Mouse (Mus musculus): ENCODE results near the gene Plekha4. TPM values are rescaled to one million over a fixed set of nuclear protein-coding genes. Genes with fewer than 3 reads are reported as not detected.

The Plekha4 gene
- polyA plus RNA-seq, 1 experiment from 2014 or later, result 2.9 TPM

DNA sequence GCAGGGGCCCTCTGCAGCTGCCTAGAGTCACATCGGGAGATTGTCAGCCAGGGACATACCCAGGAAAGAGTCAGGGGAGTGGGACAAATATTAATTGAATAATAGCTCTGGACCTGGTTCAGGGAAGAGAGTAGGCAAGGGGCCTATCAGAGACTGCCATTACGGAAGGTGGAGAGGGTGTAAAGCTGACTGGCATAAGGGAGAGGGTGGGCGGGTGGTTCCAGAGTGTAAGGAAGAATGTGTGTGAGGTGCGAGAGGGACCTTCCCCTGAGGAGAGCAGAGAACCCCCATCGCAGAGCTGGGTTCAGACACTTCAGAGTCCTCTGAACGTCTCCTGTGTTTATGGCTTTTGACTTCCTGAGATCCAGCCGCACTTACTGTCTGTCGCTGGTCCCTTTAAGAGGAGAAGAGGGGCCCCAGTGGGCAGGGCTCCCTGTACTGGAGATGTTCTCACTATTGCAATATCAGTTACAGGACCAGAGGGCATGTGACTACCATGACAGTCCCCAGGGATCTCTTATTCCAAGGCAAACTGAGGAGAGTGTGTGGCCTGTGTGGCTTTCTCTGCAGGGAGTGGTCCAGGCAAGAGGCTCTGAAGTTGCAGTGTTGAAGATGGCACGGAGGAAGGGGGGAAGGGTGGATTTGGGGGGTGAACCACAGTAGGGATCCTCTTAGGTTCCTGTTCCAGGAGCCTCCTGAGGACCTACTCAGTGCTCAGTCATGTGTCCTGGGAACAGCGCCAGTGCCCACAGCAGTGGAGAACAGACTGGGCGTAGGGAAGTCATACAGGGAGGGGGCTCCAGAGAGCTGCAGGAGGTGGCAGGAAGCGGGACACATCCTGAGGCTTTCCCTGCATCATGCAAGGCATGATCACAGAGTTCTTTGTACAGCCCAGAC lies 35.7 kb downstream of the Plekha4 start:
- 44% methylated on average over 12 of the region's 12 CpGs for WGBS
- Histone ChIP-seq H3K4me1 (peaks cover 11% of the 10 kb centered on the region), H3K9ac (peak overlapping the region; percentile 46; the same call in 1 of the 2 replicates), H3K27me3 (no peaks in the 10 kb centered on the region), H3K9me3 (no peaks in the 10 kb centered on the region), H3K4me2 (peak overlapping the region; percentile 33), H3K36me3 (no peaks in the 10 kb centered on the region), H3K27ac (0 out of 2 replicates have a peak overlapping the region, but pooled peaks have one; percentile 18), H3K4me3 (no peak overlapping the region)
- 0 out of 2 replicates have a peak, but pooled peaks have one; percentile 21 for ATAC-seq (ENCODE audit: insufficient number of reproducible peaks, insufficient read depth, low FRiP score, low TSS enrichment, low read depth)

DNA sequence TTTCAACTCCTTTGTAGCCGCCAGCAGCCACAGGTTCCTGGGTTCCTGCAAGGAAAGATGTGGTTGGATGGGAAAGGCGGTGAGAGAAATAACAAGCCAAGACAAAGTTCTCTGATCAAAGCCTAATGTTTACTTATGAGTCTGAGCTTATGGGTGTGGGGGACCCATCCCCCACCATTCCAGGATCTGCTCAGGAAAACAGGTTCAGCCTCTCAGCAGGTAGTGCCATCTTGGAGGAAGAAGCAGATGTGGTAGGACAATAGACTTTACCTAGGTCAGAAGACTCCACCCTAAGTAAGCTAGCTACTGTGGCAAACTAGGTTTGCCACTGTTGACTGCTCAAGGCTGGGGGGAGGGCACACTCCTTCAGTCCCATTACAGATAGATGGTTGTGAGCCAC lies 38.7 kb downstream of the Plekha4 start:
- 74% methylated on average over 2 of the region's 2 CpGs for WGBS

DNA sequence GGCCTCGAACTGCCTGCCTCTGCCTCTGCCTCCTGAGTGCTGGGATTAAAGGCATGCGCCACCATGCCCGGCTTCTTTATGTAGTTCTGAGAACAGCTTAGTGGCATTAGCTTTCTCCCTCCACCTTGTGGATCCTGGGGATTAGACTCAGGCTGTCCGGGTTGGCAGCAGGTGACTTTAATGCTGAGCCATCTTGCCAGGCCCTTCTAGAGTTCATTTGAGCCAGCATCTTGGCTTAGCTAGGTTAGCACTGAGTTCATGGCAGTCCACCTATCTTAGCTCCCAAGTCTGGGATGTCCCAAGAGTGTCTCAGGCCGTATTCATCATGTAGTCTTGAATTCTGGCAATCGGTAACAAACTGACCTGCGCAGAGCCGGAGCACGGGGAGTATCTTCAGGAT lies 39.3 kb downstream of the Plekha4 start:
- no peak overlapping the region for H3K4me2 ChIP-seq
- H3K27ac ChIP-seq, result no peak overlapping the region
- no peaks in the 10 kb centered on the region for H3K9me3 ChIP-seq
- no peaks in the 10 kb centered on the region for H3K27me3 ChIP-seq
- H3K9ac ChIP-seq, result no peak overlapping the region
- no peaks in the 10 kb centered on the region for H3K36me3 ChIP-seq
- H3K4me1 ChIP-seq, result peaks cover 25% of the 10 kb centered on the region
- no peak overlapping the region for H3K4me3 ChIP-seq
- ATAC-seq (ENCODE audit: insufficient number of reproducible peaks, insufficient read depth, low FRiP score, low TSS enrichment, low read depth), result no peak
- WGBS, result 86% methylated on average over 9 of the region's 9 CpGs

More for the DNA sequence above, 38.7 kb downstream of the Plekha4 start:
- ATAC-seq (ENCODE audit: insufficient number of reproducible peaks, insufficient read depth, low FRiP score, low TSS enrichment, low read depth), result no peak
- Histone ChIP-seq H3K36me3 (no peaks in the 10 kb centered on the region), H3K27ac (no peak overlapping the region), H3K4me3 (no peak overlapping the region), H3K27me3 (no peaks in the 10 kb centered on the region), H3K4me2 (no peak overlapping the region), H3K4me1 (peaks cover 22% of the 10 kb centered on the region), H3K9ac (no peak overlapping the region), H3K9me3 (no peaks in the 10 kb centered on the region)

DNA sequence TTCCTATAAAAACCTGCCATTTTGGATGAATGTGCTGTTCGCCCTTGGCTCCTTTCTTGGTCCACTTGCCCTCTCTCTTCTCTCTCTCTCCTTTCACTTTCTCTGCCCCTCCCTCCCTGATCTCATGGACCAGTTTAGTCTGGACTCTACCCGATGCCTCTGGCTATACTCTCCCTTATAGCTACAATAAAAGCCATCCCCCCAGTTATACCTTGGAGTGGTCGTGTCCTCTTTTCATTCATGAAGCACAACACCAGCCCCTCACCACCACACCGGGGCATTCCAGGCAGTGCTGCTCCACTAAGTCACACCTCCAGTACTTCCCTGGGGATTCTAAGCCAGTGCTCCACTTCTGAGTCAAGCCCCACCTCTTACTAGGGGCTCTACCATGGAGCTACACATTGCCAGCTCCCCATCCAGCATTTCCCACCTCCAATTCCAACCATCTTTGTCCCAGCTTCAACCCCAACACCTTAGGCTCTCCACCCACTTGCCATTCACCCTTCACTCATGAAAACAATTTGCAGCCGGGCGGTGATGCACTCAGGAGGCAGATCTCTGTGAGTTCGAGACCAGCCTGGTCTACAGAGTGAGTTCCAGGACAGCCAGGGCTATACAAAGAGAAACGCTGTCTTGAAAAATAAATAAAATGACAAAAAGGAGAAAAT lies 41.1 kb downstream of the Plekha4 start:
- H3K27me3 ChIP-seq, result no peaks in the 10 kb centered on the region
- 0 out of 2 replicates have a peak overlapping the region, but pooled peaks have one; percentile 32 for H3K9ac ChIP-seq
- ATAC-seq (ENCODE audit: insufficient number of reproducible peaks, insufficient read depth, low FRiP score, low TSS enrichment, low read depth), result no peak
- peak overlapping the region; percentile 64 for H3K4me2 ChIP-seq
- no peak overlapping the region for H3K4me3 ChIP-seq
- H3K27ac ChIP-seq, result peak overlapping the region; percentile 78; the same call in 1 of the 2 replicates
- H3K9me3 ChIP-seq, result no peaks in the 10 kb centered on the region
- 68% methylated on average over 8 of the region's 8 CpGs for WGBS
- no peaks in the 10 kb centered on the region for H3K36me3 ChIP-seq
- H3K4me1 ChIP-seq, result peaks cover 28% of the 10 kb centered on the region

DNA sequence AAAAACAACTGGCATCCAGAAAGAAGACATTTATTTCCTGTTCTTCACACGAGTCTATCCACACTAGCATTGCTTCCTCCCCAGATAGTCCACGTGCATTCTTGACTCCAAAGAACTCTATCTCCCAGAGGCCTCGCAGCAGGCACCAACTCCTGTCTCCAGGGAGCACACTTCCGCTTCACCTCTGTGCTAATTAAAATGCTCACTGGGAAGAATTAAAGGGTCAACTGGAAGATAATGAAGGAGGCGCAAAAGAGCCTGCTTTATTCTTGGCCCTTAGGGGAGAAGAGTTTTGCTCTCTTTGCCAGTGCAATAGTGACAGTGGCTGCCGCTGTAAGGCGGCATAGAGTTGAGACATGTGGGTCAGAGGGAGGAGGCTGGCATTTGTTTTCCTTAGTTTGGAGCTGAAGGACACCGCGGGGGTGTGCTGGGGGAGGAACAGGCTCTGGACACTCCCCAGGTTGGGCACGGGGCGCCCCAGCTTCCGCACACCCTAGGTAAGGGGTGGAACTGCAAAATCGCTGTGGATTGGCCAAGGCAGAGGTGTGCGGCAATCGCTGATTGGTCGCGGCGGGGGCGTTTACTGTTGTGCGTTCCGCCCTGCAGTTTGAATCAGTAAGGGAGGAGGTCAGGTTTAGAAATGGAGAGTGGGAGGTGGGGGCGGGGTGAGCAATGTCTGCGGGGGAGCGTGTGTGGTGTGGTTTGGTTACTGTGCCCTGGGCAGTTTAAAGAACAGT lies 41.8 kb downstream of the Plekha4 start:
- peaks cover 28% of the 10 kb centered on the region for H3K4me1 ChIP-seq
- no peaks in the 10 kb centered on the region for H3K36me3 ChIP-seq
- under 1% methylated on average over 24 of the region's 24 CpGs for WGBS
- peak; percentile 94 for ATAC-seq (ENCODE audit: insufficient number of reproducible peaks, insufficient read depth, low FRiP score, low TSS enrichment, low read depth)
- H3K9ac ChIP-seq, result peak overlapping the region; percentile 65
- H3K4me3 ChIP-seq, result peak overlapping the region; percentile 41
- H3K4me2 ChIP-seq, result peak overlapping the region; percentile 64
- H3K9me3 ChIP-seq, result no peaks in the 10 kb centered on the region
- H3K27me3 ChIP-seq, result no peaks in the 10 kb centered on the region
- peak overlapping the region; percentile 78 for H3K27ac ChIP-seq

DNA sequence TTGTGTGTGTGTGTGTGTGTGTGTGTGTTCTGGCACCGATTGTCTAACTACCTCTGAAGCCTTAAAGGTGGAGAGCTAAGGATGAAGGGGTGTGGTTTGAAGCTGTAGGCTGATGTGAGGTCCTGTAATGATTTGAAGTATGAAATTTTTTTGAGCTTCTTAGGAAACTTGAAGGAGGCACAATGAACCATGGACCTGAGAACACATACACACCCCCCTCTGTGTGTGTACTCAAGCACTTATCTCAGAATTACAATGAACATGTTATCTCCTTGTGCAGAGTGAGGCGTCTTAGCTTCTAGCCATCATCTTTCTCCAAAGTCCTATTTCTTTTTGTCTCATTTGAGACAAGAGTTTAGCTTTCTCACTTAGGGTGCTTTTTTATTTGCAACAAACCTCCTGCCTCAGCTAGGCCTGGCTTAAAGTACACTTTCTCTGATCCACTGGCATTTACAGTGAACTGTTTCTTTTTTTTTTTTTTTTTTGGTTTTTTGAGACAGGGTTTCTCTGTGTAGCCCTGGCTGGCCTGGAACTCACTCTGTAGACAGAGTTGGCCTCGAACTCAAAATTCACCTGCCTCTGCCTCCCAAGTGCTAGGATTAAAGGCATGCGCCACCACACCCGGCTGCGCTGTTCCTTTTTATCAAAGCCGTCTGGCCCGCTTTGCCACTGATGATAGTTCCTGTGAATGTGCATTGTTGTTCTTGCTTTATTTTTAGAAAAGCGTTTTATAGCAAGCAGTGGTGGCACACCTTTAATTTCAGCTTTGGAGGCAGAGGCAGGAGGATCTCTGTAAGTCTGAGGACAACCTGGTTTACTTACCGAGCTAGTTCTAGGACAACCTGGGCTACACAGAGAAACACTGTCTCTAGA lies 42.7 kb downstream of the Plekha4 start:
- Histone ChIP-seq H3K27me3 (no peaks in the 10 kb centered on the region), H3K4me1 (peaks cover 28% of the 10 kb centered on the region), H3K9ac (0 out of 2 replicates have a peak overlapping the region, but pooled peaks have one; percentile 65), H3K4me3 (peak overlapping the region; percentile 41), H3K36me3 (peaks cover 3% of the 10 kb centered on the region; the same call in 1 of the 2 replicates), H3K27ac (peak overlapping the region; percentile 78), H3K9me3 (no peaks in the 10 kb centered on the region), H3K4me2 (peak overlapping the region; percentile 64)
- 80% methylated on average over 10 of the region's 10 CpGs for WGBS
- ATAC-seq (ENCODE audit: insufficient number of reproducible peaks, insufficient read depth, low FRiP score, low TSS enrichment, low read depth), result no peak

DNA sequence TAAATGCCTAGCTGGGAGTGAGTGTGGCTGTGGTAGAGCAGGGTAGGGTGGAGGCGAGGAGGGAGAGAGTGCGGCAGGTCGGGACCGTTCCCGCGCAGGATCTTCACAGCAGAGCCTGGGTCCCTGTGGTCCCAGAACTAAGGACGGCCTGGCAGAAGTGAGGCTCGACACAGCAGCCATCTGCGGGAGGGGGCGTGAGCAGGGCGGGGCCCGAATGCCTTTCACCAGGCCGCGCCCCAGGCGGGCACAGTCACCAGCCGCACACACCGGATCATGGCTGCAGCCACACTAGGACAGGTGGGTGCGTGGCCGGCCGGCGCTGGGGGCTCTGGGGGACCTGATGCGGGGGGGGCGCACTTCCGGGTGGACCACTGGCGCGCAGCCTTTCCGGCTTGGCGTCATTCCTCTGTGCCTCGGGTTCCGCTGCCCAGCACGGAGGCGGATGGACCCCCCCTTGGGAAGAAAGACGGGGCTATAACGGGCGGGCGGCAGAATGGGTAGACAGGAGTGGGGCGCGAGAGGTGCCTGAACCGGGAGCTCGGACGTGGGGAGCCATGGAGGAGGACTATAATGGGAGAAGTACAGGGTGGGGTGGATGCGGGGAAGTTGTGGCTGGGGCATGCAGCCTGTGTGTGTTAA lies 44.1 kb downstream of the Plekha4 start, which contains the start of gene Bcat2:
Gene Bcat2, plus strand, starts transcription at position 51 of the 639 bp plus-strand sequence.
- H3K9ac ChIP-seq, result peak within 1 kb of the TSS; percentile 91
- H3K4me3 ChIP-seq, result peak within 1 kb of the TSS; percentile 76
- under 1% methylated on average over 41 of the region's 42 CpGs for WGBS
- peaks cover 6% of the 10 kb centered on the region; the same call in 1 of the 2 replicates for H3K36me3 ChIP-seq
- peak; percentile 60; the same call in 1 of the 2 replicates for ATAC-seq (ENCODE audit: insufficient number of reproducible peaks, insufficient read depth, low FRiP score, low TSS enrichment, low read depth)
- H3K27ac ChIP-seq, result peak within 1 kb of the TSS; percentile 93
- no peaks in the 10 kb centered on the region for H3K27me3 ChIP-seq
- H3K4me2 ChIP-seq, result peak within 1 kb of the TSS; percentile 79
- no peaks in the 10 kb centered on the region for H3K9me3 ChIP-seq
- peaks cover 28% of the 10 kb centered on the region for H3K4me1 ChIP-seq

DNA sequence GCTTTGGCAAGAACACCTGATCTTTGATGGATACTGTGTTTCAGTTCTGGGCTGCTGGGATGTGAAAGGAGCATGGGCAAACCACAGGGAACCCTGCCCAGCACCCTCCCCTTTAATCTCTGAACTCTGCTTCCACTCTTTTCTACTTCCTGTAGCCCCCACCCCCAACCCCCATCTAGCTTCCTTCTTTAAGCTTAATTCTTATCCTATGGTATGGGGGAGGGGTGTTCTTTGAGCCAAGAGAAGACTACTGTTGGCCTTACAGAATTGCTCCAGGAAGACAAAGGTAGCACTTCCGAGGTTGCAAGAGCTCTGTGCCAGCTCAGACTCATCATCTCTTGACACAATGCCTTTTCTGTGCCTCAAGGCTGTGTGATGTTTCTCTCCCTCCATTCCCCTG lies 45.8 kb downstream of the Plekha4 start:
- no peak for ATAC-seq (ENCODE audit: insufficient number of reproducible peaks, insufficient read depth, low FRiP score, low TSS enrichment, low read depth)
- Histone ChIP-seq H3K9me3 (no peaks in the 10 kb centered on the region), H3K9ac (peak overlapping the region; percentile 91; the same call in 1 of the 2 replicates), H3K27ac (no peak overlapping the region), H3K4me3 (no peak overlapping the region), H3K4me1 (peaks cover 28% of the 10 kb centered on the region), H3K36me3 (peaks cover 21% of the 10 kb centered on the region), H3K4me2 (no peak overlapping the region), H3K27me3 (no peaks in the 10 kb centered on the region)
- WGBS, result 42% methylated on average over 1 of the region's 1 CpGs

DNA sequence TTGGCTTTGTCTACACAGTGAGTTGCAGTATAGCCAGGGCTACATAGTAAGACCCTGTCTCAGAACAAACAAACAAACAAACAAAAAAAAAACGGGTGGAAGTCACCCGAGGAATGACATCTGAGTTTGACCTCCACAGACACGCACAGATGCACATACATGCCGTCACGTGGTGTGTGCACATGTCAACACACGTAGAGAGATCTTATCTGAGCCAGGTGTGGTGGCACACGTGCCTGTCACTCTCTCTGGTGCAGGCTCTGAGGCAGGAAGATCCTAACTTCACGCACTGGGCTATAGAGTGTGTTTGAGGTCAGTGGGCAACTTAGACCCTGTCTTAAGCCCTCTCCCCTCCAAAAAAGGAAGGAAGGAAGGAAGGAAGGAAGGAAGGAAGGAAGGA lies 47.8 kb downstream of the Plekha4 start:
- Histone ChIP-seq H3K4me3 (no peak overlapping the region), H3K9me3 (no peaks in the 10 kb centered on the region), H3K4me2 (no peak overlapping the region), H3K27ac (no peak overlapping the region), H3K36me3 (peaks cover 40% of the 10 kb centered on the region), H3K9ac (no peak overlapping the region; the same call in 1 of the 2 replicates), H3K27me3 (no peaks in the 10 kb centered on the region), H3K4me1 (peaks cover 18% of the 10 kb centered on the region)
- WGBS, result 76% methylated on average over 8 of the region's 8 CpGs
- no peak for ATAC-seq (ENCODE audit: insufficient number of reproducible peaks, insufficient read depth, low FRiP score, low TSS enrichment, low read depth)
